Mouse (Mus musculus) layer of hippocampus, adult 11-12 months (tissue): Measurements from ENCODE around the gene Ccnt1.
A peak's percentile ranks its signal among the peaks of the same experiment; 100 is the strongest.
"Not testable (repeated sequence)": the region's sequence is repeated elsewhere in the genome, so short reads cannot be mapped to it uniquely, and the experiment has no call there.

ENCODE experiments used
- DNase-seq: peaks from one replicate; pipeline ENCODE4 v3.0.0; 2022; ENCODE audit warnings: low spot score

Ccnt1 gene

DNA sequence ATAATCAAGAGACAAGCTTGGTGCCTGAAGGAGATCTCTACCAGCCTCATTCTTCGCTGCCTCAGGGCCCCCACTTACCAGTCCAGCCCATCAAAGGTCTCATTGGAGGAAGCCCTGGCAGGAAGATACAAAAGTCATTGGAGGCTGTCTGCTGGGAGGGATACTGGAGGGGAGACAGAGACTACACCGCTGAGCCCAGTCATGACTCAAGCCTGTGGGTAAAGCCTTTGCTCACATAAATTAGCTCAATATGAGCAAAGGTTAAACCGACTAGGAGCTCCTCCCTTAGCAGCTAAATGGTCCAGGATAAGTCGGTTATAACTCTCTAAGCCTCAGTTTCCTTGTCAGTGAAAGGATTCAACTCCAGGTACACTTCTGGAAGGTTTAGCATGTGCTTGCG is 24.3 kb upstream of the Ccnt1 start:
- no peak for DNase-seq

DNA sequence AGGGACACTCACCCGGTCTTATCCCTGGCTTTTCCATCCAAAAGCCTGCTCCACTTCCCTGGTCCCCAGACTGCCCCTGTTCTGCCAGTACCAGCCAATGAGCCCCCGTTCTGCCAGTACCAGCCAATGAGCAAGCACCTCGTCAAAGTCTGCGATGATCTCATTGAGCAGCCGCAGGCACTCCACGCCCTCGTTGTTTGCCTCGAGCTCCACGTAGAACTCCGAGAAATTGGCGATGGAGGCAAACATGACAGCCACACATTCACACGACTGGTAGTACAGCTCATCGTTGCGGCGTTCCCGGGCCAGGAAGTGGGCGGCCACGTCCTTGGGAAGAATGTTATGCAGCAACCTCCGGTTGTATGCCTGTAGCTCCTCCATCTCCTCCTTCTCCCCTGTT is 23.5 kb upstream of the Ccnt1 start:
- DNase-seq, result peak; percentile 35

DNA sequence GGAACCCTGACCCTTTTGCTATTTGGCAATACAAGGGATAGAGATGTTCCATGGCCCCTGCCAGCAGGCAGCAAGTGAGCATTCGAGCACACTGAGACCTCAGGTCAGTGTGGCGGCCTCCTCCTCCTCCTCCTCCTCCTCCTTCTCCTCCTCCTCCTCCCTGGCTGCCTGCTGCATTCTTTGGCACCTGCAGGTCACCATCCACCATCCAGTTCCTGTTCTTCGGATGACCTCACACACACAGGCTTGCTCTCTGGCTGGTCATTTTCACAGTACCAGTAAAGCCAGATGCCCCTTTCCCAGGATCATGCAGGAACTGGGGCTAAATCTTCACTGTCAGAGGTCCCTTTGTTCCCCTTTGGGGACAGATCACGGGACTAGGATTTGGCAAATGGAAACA is 20.7 kb upstream of the Ccnt1 start:
- DNase-seq, result no peak

DNA sequence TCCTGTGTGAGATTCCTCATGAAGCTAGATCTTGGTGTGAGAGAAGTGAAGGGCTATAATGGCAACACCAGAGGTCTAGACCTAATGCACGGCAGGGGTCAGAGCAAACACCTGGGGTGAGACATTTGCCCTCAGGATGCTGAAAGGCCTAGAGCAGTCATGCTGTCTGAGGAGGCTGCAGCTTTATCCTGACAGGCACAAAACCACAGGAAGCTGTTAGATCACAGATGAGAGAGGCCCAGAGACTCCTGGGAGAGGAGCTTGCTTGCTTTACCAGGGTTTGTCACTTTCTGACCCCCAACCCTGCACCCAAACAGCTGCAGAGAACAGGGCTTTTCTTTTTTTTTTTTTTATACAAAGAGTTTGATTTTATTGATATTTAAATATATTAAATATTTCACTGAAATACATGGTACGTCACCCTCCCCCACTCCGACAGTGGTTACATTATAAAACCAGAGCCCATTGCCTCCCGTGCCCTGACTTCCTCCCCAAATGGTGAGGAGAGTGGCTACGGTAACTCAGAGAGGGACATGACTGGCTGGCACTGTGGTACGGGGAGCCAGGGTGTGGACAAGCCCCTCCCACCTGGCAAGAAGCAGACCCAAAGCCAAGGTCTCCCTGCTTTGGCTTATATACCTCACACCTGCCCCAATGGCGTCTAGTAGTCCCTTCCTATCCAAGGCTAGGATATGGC is 19.1 kb upstream of the Ccnt1 start:
- DNase-seq, result no peak

DNA sequence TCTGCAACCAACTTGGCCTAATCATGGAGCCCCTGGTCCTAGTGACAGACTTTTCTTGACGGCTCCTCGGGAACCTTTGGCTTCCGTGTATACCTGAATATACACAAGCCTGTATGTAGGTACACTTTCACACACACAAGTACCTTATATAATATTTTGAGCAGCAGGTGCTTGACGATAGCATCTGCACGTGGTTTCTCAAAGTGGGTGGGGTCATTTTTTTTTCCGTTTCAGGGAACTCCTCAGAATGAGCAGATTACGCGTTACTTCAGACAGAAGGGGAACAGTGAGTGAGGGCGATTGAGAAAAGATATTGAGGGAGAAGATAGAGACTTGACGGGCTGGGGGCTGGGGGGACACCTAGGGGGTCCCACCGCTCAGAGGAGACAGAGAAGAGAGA is 17.0 kb upstream of the Ccnt1 start:
- no peak for DNase-seq

DNA sequence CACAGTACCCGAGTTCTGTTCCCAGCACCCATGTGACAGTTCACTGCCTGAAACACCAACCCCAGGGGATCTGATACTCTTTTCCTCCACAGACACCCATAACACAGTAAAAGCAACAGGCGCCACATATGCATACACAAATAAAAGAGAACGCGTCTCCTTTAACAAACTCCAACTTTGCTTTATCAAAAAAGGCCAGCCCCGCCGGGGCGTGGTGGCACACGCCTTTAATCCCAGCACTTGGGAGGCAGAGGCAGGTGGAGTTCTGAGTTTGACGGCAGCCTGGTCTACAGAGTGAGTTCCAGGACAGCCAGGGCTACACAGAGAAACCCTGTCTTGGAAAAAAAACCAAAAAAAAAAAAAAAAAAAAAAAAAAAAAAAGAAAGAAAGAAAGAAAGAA is 15.4 kb upstream of the Ccnt1 start:
- not testable (repeated sequence) for DNase-seq

DNA sequence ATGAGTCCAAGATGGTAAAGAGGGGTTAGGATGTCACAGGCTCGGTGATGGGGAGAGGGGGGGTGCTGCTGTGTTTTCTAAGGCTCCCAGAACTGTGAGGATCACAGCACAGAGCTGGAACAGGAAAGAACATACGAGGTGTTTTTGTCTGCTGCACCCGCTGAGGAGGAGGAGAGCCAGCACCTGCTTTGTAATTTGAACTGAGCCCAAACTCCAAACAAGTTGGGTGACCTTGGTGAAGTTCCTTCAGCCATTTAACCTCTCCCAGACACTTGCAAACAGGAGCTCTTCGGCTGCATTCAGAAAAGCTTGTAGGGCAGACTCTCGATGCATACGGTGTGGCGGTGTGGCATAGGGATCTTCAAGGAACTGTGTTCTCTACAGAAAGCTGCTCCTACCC is 14.7 kb upstream of the Ccnt1 start:
- DNase-seq, result no peak

DNA sequence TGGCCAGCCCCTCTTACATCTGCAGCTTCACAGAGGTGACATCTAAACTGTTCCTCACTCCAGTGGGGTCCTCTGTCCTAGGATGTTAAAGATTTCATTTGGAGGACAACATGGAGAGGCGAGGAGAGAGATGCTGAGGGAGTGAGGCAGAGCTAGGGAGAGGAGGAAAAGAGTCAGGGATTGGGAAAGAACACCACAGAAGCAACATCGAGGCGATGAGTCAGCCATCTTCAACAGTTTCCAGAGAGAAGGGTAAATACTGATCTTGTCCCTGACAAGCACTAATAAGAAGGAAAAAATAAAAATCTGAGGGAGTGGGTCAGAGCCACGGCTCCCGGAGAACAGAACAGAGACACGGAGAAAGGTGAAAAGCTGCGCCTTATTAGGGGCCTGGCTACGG is 12.3 kb upstream of the Ccnt1 start:
- DNase-seq, result no peak

DNA sequence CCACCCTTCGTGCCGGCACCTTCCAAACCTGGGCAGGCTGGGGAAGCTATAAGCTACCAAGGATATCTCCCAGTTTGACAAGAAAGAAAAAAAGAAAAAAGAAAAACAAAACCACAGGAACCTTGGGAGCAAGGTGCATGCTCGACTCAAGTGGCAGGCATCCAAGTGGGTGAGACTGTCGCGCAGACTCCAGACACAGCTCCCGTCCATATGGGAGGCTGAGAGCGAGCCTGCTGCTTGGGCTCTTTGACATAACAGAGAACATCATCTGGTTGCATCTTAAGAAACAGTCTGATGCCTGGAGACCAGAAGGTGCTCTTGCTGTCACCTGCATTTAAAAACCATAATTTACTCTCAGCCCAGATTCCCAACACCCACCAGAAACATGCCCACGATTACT is 11.7 kb upstream of the Ccnt1 start:
- peak; percentile 42 for DNase-seq

DNA sequence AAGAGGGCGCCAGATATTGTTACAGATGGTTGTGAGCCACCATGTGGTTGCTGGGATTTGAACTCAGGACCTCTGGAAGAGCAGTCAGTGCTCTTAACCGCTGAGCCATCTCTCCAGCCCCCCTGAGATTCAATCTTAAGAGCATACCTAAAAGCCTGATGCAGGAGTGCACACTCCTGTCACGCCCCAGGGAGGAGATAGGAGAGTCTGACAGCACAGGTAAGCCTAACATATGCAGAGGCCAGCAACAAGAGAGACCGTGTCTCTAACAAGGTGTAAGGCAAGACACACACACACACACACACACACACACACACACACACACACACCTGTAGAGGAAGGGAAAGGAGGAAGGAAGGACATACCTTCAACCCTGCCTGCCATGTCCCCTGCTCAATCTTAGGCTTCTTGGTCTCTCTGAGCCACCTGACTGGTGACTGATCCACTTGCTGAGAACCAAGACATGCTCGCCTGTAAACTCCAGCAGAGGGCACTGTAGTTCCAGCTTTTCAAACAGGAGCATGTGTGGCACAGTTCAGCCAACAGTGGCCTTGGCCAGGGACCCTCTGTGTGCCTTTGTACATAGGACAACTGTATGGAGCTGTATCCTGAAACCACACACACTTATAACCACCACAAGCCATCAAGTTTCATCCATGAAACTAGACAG is 9.2 kb upstream of the Ccnt1 start:
- peak; percentile 85 for DNase-seq

DNA sequence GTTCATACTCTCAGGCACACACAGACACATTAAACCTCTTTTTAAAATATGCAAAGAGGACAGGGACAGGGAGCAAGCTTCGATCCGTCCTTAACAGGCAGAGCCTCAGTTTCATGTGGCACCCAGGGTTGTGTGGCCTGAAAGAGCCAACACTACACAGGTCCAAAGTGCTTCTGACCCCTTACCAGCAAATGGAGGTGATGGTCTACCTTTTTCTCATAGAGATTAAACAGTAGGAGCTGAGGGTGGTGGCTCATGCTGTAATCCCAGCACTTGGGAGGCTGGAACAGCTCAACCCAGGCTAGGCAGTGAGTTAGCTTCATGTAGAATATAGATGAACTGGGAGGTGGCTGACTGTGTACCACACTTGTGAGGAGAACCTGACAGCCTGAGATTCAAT is 8.6 kb upstream of the Ccnt1 start:
- no peak for DNase-seq

DNA sequence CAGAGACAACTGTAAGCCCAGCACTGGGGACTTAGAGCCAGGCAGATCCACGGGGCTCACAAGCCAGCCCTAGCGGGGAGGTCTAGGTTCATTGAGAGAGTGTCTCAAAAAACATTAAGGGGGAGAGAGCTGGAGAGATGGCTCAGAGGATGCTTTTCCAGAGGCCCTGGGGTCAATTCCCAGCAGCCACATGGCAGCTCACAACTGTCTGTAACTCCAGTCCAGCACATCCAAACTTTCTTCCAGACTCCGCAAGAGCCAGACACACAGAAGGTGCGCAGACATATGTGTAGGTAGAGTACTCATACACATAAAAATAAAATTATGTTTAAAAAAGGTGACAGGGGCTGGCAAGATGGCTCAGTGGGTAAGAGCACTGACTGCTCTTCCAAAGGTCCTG is 2.6 kb upstream of the Ccnt1 start:
- no peak for DNase-seq

DNA sequence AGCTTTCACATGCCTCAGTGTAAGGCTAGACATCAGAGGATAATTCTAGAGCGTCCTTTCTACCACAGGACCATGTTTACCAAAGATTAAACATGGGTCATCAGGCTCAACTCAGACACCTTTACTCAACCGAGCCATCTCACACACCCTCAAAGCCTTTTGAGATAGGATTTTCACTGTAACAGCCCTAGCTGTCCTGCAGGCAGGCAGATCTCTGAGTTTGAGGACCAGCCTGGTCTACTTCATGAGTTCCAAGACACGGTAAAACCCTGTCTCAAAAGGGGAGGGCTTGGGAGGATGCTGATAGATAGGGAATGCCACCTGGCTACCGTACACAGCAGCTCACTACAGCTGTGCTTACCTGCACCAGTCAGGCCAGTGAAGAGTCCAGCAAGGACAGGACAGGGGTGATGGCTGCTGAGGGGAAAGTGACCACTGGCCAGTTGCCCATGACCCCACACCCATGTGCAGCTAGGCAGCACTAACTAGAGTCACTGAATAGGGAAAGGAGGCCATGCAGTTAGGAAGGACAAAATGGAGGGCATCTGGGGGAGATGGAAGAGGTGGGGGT is 843 bp downstream of the Ccnt1 start:
- DNase-seq, result no peak

DNA sequence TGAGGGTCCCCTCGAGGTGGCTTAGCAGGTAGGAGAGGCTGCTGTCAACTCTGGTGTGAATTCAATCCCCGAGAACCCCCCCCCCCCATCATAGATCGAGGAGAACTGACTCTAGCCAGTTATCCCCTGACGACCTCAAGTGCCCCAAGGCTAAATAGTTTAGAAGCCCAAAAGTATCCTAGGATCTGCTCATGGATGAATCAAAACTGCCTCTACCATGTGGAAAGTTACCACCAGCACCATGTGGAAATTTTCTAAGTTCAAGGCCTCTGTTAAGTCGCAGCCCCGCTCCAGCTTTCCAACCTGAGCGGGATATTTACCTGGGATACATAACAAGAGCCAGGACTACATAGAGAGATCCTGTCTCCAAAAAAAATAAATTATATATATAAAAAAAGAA is 1.5 kb downstream of the Ccnt1 start:
- no peak for DNase-seq

DNA sequence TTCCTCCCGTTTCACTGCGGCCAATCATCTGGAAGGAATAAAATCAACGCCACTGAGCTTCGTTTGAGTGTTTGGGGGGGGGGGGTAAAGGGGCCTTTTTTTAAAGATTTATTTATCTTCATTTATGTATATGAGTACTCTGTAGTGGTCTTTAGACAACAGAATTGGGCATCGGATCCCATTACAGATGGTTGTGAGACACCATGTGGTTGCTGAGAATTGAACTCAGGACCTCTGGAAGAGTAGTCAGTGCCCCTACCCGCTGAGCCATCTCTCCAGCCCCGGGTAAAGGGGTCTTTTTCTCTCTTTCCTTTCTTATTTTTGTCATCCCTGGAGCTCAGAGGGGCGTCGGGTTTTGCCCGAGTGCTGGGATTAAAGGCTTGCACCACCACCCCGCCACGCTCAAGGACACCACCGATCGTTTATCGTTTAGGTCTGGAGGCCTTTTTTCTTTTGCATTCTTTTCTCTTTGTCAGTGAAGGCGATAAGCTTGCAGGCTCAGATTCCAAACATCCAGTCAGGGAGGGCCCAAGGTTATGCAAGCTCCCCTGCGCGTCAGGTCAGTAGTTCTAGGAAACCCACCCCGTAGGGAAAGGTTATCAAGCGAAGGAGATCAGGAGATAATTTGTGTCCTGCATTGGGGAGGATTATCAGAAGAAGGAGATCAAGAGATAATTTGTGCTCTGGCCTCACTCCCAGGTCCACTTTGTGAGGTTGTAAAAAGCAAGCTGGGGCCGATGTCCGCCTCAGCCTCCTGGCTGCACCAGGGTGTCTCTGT is 2.3 kb downstream of the Ccnt1 start:
- DNase-seq, result no peak

DNA sequence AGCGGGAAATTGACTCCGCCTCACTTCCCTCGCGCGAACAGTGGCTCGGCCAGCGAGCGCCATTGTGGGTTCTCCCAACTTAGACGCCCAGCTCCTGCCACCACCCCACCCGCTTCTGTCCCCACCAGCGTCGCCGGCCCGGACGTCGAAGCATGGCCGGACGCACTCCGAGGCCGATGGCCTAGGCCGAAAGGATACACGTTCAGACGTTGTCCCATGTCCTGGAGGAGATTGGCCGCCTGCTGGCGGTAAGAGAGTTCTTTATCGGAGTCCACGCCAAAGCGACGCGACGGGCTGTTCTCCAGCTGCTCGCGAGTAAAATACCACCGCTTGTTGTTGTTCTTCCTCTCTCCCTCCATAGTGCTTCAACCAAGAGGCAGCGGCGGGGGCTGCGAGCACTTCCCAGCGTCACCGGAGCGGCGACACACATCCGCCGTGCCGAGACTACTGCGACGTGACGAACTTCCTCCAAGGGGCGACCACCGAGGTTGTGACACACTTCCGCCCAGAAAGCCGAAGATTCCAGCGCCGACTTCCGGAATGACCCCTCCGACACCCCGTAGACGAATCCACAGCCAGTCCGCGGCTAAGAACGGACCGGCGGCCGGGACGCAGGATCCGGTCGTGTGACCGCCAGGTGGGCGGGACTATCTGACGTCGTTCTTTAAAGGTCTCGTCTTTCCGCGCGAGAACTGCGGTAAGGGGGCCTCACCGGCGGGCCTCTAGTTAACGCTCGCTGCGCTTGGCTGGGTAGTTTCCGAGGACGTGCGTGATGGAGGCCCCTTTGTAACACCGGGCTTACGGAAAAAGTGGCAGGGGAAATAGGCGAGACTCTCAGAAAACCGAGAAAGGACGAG is 3.2 kb downstream of the Ccnt1 start:
- peak; percentile 100 for DNase-seq

DNA sequence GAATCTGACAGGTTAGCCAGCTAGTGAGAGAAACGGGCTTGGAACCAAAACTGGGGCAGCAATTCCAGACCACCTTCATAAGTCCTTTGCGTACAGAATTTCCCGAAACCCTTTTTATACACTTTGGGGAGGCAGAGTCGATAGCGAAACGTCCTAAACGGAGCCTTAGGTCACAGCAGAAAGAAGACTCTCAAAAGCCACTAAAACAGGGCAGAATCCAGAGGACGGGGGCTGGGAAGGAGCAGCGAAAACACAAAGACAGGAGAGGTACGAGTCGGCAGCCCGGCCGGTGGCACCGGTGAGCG is 3.8 kb downstream of the Ccnt1 start:
- no peak for DNase-seq

DNA sequence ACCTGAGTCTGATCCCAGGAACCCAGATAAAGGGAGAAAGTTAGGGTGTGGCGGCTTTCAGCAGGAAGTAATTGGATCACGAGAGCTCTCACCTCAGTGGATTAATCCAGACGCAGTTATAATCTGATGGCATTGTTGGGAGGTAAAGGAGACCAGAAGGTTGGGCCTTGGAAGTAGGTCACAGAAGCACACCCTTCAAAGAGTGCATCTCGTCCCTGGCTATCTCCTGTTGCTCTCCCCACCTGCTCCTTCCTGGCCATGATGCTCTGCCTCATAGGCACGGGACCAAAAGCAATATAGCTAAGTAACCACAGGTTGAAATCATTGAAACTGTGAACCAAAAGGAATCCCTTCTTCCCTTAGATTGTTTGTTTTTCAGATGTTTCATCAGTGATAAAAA is 13.5 kb downstream of the Ccnt1 start:
- no peak for DNase-seq

DNA sequence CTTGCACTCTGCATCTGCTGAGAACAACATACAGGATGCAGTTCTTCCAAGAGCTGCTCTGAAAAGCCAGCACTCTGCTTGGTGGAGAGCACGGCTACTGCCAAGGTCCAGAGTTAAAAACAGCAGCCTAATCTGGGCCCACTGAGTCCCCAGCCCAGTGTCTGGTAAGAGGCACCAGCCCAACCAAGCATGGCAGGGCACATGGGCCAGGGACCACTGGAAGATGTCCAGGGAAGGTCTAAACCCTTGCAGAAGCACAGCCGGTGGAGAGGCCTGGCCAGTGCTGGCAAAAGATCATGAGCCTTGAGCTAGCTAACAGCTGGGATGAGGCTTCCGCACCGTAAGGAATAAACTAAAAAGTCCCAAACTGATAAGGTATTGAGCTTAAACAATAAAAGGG is 14.8 kb downstream of the Ccnt1 start:
- DNase-seq, result no peak

DNA sequence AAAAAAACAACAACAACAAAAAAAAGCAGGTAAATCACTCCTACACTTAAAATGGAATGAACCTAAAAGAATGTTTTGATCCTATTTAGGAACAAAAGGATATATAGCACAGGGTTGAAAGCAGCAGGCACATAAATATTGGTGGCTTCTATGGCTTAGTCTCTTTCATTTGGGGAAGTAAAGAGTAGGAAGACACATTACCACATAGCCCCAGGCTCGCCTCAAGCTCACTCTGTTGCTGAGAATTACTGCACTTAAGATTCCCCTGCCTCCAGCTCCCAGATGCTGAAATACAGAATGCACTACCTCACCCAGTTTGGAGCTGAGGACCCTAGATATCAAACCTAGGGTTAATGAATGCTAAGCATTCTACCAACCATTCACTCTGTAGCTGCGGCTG is 18.0 kb downstream of the Ccnt1 start:
- no peak for DNase-seq

DNA sequence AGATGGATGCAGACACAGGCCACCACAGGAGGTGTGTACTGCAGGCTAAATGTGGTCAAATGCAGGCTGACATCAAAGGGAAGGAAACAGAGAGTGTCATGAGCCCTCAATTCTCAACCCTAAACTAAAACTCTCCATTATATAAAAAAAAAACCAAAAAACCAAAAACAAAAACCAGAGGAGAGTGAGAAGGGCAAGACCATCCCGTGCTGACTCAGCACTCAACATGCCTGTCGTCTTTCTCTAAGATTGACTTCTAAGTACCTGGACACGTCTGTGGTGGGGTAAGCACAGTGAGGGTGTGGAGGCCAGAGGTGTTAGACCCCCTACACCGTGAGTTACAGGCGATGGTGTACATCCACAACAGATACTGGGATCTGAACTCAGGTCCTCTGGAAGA is 23.9 kb downstream of the Ccnt1 start:
- DNase-seq, result no peak

DNA sequence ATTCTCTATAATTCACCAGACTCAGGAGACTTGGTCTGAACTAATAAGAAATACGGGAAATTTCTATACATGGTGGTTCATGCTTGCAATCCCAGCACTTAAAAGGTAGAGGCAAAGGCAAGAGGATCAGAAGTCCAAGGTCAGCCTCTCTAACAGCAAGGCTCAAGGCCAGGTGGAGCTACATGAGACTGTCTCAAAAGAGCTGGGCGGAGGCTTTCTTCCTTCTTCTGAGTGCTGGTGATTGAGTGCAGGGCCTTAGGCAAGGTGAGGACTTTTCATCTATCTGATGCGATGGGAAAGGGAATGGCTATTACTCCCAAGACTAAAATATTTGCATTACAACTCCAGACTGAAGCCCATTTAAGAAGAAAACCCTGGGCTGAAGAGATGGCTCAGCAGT is 25.6 kb downstream of the Ccnt1 start:
- no peak for DNase-seq
